16 mouse cellular contexts compared by ENCODE assay signal in genomic region chr6:65764459-65764858, GRCm38 (mm10). TPM values are rescaled to one million over a fixed set of nuclear protein-coding genes. Genes with fewer than 3 reads are reported as not detected.
DNase-seq lines count a peak whose midpoint lies in the region; ATAC-seq and TF ChIP-seq lines count a peak whose summit lies in the region.
"Had no signal": no experiment of that assay in that cellular context is flagged by ENCODE, and none has a peak within 500 bp of the region (broad histone marks: within the 10 kb centered on the region; RNA-seq: fewer than 3 reads in every experiment).

No protein-coding gene starts in this region.

- no peaks in the 10 kb centered on the region for H3K9me3 ChIP-seq in hindbrain, embryonic 15.5 days
- no peaks in the 10 kb centered on the region for H3K9me3 ChIP-seq in hindbrain, embryonic 10.5 days
- no peaks in the 10 kb centered on the region for H3K9me3 ChIP-seq in neural tube, embryonic 11.5 days (ENCODE audit: control insufficient read depth, low read length)
- H3K9me3 ChIP-seq: embryonic facial prominence, embryonic 15.5 days; heart, embryonic 12.5 days had no signal

- H3K4me3 ChIP-seq in hindbrain, embryonic 15.5 days = no peak overlapping the region
- no peak overlapping the region for H3K4me3 ChIP-seq in hindbrain, embryonic 10.5 days
- H3K4me3 ChIP-seq in neural tube, embryonic 11.5 days (ENCODE audit: low read depth, low read length) = no peak overlapping the region
- H3K4me3 ChIP-seq: embryonic facial prominence, embryonic 15.5 days; erythroblast, embryonic 14.5 days; heart, adult 2 months; heart, embryonic 12.5 days had no signal

- no peak overlapping the region for H3K9ac ChIP-seq in hindbrain, embryonic 15.5 days
- no peak overlapping the region for H3K9ac ChIP-seq in neural tube, embryonic 11.5 days (ENCODE audit: low read length)
- H3K9ac ChIP-seq: embryonic facial prominence, embryonic 15.5 days; heart, embryonic 12.5 days had no signal

- no peaks in the 10 kb centered on the region for H3K27me3 ChIP-seq in hindbrain, embryonic 15.5 days
- H3K27me3 ChIP-seq in hindbrain, embryonic 10.5 days (ENCODE audit: insufficient read depth, poor library complexity, severe bottlenecking) = no peaks in the 10 kb centered on the region
- no peaks in the 10 kb centered on the region for H3K27me3 ChIP-seq in neural tube, embryonic 11.5 days (ENCODE audit: control insufficient read depth, insufficient read depth, low read length)
- H3K27me3 ChIP-seq: embryonic facial prominence, embryonic 15.5 days; heart, embryonic 12.5 days had no signal

- H3K4me2 ChIP-seq in hindbrain, embryonic 15.5 days = no peak overlapping the region
- no peak overlapping the region for H3K4me2 ChIP-seq in neural tube, embryonic 11.5 days (ENCODE audit: low read depth)
- H3K4me2 ChIP-seq: embryonic facial prominence, embryonic 15.5 days had no signal

- 0 out of 2 replicates have a peak, but pooled peaks cover 9% of the 10 kb centered on the region for H3K4me1 ChIP-seq in hindbrain, embryonic 15.5 days (replicated peaks)
- H3K4me1 ChIP-seq in hindbrain, embryonic 10.5 days (replicated peaks) = peaks cover 11% of the 10 kb centered on the region
- no peaks in the 10 kb centered on the region; the same call in 1 of the 2 replicates for H3K4me1 ChIP-seq in neural tube, embryonic 11.5 days (ENCODE audit: control insufficient read depth, insufficient read depth, low read length)
- H3K4me1 ChIP-seq: embryonic facial prominence, embryonic 15.5 days had no signal

- H3K36me3 ChIP-seq in hindbrain, embryonic 15.5 days = no peaks in the 10 kb centered on the region
- H3K36me3 ChIP-seq in hindbrain, embryonic 10.5 days = no peaks in the 10 kb centered on the region
- H3K36me3 ChIP-seq in neural tube, embryonic 11.5 days (ENCODE audit: control insufficient read depth, insufficient read depth, low read length) = no peaks in the 10 kb centered on the region
- H3K36me3 ChIP-seq: embryonic facial prominence, embryonic 15.5 days; heart, embryonic 12.5 days had no signal

- no peak for TF ChIP-seq CTCF in brain, embryonic 14.5 days (IDR thresholded peaks at IDR 0.05; ENCODE audit: borderline replicate concordance, extremely low read depth, insufficient read depth, insufficient read length)

- H3K27ac ChIP-seq in hindbrain, embryonic 15.5 days (replicated peaks) = 0 out of 2 replicates have a peak overlapping the region, but pooled peaks have one; percentile 44
- no peak overlapping the region for H3K27ac ChIP-seq in hindbrain, embryonic 10.5 days
- H3K27ac ChIP-seq in neural tube, embryonic 11.5 days (ENCODE audit: low read depth, low read length) = no peak overlapping the region
- H3K27ac ChIP-seq: embryonic facial prominence, embryonic 15.5 days had no signal

- 75% methylated on average over 2 of the region's 2 CpGs for WGBS in hindbrain, embryonic 15.5 days
- WGBS in hindbrain, embryonic 10.5 days = 89% methylated on average over 2 of the region's 2 CpGs
- WGBS in neural tube, embryonic 11.5 days = 50% methylated on average over 2 of the region's 2 CpGs

- no peak for ATAC-seq in hindbrain, embryonic 15.5 days (ENCODE audit: low FRiP score, low read depth)
- ATAC-seq in neural tube, embryonic 11.5 days (ENCODE audit: insufficient read depth, low FRiP score, low TSS enrichment) = 0 out of 2 replicates have a peak, but pooled peaks have one; percentile 46
- ATAC-seq: activated CD4-positive, CD25-positive, alpha-beta regulatory T cell, adult 4 months; intestine, postnatal 0 days; Patski had no signal

- DNase-seq in hindbrain, embryonic 10.5 days (ENCODE audit: low spot score) = no peak
- DNase-seq in neural tube, embryonic 11.5 days (ENCODE audit: low spot score) = no peak
- DNase-seq in neural tube, embryonic 10.5 days (ENCODE audit: extremely low spot score, low spot score) = no peak
- DNase-seq in brain, embryonic 14.5 days (ENCODE audit: low read depth) = peak; percentile 18
- no peak for DNase-seq in kidney, postnatal 36 days
- no peak for DNase-seq in gastrocnemius, adult 8-10 months (ENCODE audit: low spot score in 2 of 2)
- DNase-seq: cerebellum, adult 8-10 months; gastrocnemius, postnatal 14 days had no signal

- no peak for TF ChIP-seq POLR2A in brain, embryonic 14.5 days (IDR thresholded peaks at IDR 0.05; ENCODE audit: borderline replicate concordance, extremely low read depth, insufficient read depth, insufficient read length, poor library complexity, severe bottlenecking)

RNA-seq across cellular contexts. Expression of gene Prdm5, which starts 14.3 kb away (rescaled TPM):
- polyA plus RNA-seq in hindbrain, embryonic 15.5 days (2015; fragmentation: Nextera tagmentation; extraction: Ambion mirVana) = 6.8 and 6.9 TPM in 2 replicates
- 17.3 and 19.9 TPM in 2 replicates for polyA plus RNA-seq in hindbrain, embryonic 10.5 days (2016; fragmentation: Nextera tagmentation; extraction: Ambion mirVana)
- 14.1 and 15.1 TPM in 2 replicates for polyA plus RNA-seq in neural tube, embryonic 11.5 days (2014; fragmentation: Nextera tagmentation; extraction: Ambion mirVana)
- 5.3 and 6.0 TPM in 2 replicates for polyA plus RNA-seq in brain, embryonic 14.5 days (2012; rRNA removed)
- total RNA-seq in gastrocnemius, adult 8-10 months (2022) = 1 to 10 TPM; 1.2 to 2.0 (median 1.4) TPM
- polyA plus RNA-seq: erythroblast, embryonic 14.5 days had no signal
